Mouse (Mus musculus) common myeloid progenitor, adult 5-6 weeks (primary cell): ENCODE measurements around the gene Arhgef15. TPM values are rescaled to one million over a fixed set of nuclear protein-coding genes. Genes with fewer than 3 reads are reported as not detected.

Experiments used
- ATAC-seq: replicated peaks from 2 replicates; pipeline ENCODE4 v1.8.0; 2016; ENCODE audit warnings: low read depth, mild to moderate bottlenecking, moderate TSS enrichment, inconsistent platforms; ENCODE audit not compliant: poor library complexity, severe bottlenecking
- total RNA-seq: library from RNA; stranded (forward); fragments of 200-1000, 187-1606 nt; gene quantifications from 2 replicates; pipeline ENCODE4 v1.2.3, GENCODE M21; 2017

The Arhgef15 gene
- total RNA-seq, 1 experiment from 2014 or later: 0.14 TPM

DNA sequence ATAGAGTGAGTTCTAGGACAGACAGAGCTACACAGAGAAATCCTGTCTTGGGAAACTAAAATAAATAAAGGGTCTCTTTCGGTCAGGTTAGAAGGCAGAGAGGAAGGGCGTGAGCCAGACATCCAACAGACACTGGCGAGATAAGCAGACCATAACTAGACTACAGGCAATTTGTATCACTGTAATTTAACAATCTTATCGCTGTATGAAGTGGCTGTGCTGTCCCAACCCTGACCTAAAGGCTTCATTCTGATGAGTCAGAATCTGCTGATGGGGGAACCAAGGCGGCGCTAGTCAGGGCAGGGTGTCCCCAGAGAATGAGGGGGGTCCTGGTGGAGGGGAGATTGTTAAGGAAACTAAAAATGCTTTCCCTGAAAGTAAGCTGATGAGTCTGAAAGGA is 58.5 kb downstream of the Arhgef15 start:
- ATAC-seq: no peak

- no peak for ATAC-seq
Observed at GRCm38 (mm10) chr11:68897838-68898237, 59.4 kb downstream of the Arhgef15 start.

DNA sequence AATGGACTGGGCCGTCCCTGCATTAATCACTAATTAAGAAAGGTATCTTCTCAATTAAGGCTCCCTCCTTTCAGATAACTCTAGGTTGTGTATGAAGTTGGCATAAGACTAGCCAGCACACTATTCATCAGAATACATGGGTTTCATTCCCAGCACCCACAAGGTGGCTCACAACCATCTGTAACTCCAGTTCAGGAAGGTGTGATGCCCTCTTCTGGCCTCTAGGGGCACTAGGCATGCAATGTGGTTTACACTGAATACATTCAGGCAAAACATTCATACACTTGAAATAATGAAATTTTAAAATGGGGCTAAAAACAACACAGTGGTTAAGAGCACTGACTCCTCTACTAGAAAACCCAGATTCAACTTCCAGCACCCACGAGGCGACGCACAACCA is 60.2 kb downstream of the Arhgef15 start:
- ATAC-seq: peak; percentile 41

DNA sequence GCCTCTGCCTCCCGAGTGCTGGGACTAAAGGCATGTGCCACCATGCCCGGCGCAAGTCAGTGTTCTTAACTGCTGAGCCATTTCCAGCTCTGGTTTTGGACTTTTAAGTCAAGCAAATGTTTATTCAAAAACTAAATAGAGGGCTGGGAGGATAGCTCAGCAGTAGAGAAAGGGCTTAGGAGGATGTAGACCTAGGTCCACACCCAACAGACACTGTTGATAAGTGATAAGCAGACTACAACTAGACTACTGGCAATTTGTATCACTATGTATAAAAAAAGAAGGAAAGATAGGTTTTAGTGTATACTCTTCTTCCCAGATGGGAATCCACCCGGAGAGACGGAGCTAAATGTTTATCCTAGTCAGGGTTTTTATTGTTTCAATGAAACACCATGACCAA is 61.0 kb downstream of the Arhgef15 start:
- ATAC-seq: no peak

DNA sequence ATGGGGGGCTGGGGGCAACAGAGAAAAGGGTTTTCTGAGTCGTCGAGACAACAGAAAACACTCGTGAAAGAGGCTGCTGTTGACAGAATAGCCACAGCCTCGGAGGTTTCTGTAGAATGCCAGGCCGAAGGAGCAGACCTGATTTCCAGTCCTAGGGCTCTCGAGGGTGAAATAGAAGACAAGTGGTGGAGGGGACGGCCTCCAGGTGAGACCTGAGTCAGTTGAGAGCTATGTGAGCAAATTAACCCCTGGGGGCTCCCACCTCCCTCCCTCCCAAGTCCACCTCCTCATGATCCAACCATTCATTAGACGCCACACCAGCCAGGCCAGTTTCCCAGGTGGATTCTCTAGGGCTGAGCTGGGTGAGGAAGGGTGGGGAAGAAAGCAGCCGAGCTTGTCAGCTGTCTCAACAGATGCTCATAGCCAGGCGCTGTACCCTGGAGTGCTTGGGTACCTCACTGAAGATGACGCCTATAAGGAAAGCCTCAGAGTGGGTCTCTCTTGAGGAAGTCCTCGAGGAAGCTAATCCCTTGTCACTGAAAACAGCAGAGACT is 63.3 kb downstream of the Arhgef15 start:
- ATAC-seq: no peak

Other genes starting within 250 kb of the Arhgef15 start
- 36.8 and 38.4 TPM in 2 replicates for gene Ndel1, start 85.6 kb downstream of the Arhgef15 start, total RNA-seq
- 0.23 TPM in 1 of 2 replicates, not detected in the other for gene Rnf222, start 68.9 kb downstream of the Arhgef15 start, total RNA-seq
- gene Rpl26, start 55.9 kb downstream of the Arhgef15 start, total RNA-seq: 5,501 and 6,055 TPM in 2 replicates
- gene Odf4, start 30.4 kb downstream of the Arhgef15 start, total RNA-seq: not detected in 2 replicates
- gene Slc25a35, start 10.7 kb upstream of the Arhgef15 start, total RNA-seq: 1.4 and 2.1 TPM in 2 replicates
- gene Rangrf, start 17.7 kb upstream of the Arhgef15 start, total RNA-seq: 36.7 and 39.4 TPM in 2 replicates
- gene Pfas, start 51.0 kb upstream of the Arhgef15 start, total RNA-seq: 50.5 and 57.2 TPM in 2 replicates
- 18.0 and 30.8 TPM in 2 replicates for gene Ctc1, start 58.4 kb upstream of the Arhgef15 start, total RNA-seq
- 89.5 and 121 TPM in 2 replicates for gene Aurkb, start 88.2 kb upstream of the Arhgef15 start, total RNA-seq
- 4.5 and 5.4 TPM in 2 replicates for gene Borcs6, start 102.2 kb upstream of the Arhgef15 start, total RNA-seq
- gene Tmem107, start 113.3 kb upstream of the Arhgef15 start, total RNA-seq: 23.2 and 26.3 TPM in 2 replicates
- 7.1 and 10.0 TPM in 2 replicates for gene Vamp2, start 131.0 kb upstream of the Arhgef15 start, total RNA-seq
- gene Per1, start 137.7 kb upstream of the Arhgef15 start, total RNA-seq: 9.3 and 16.9 TPM in 2 replicates
- gene Hes7, start 162.9 kb upstream of the Arhgef15 start, total RNA-seq: not detected in 2 replicates
- not detected in 2 replicates for gene 9130213A22Rik, start 165.1 kb upstream of the Arhgef15 start, total RNA-seq
- 6.9 TPM in 1 of 2 replicates, not detected in the other for gene Aloxe3, start 168.4 kb upstream of the Arhgef15 start, total RNA-seq
- gene Alox12b, start 199.5 kb upstream of the Arhgef15 start, total RNA-seq: not detected in 2 replicates
- not detected in 2 replicates for gene Alox8, start 240.4 kb upstream of the Arhgef15 start, total RNA-seq